Mouse (Mus musculus): ENCODE measurements around the gene Mvb12b. TPM values are rescaled to one million over a fixed set of nuclear protein-coding genes. Genes with fewer than 3 reads are reported as not detected.
"Not testable (repeated sequence)": the region's sequence is repeated elsewhere in the genome, so short reads cannot be mapped to it uniquely, and the experiment has no call there.

Gene Mvb12b
- polyA plus RNA-seq, 1 experiment, result 79.3 TPM

GRCm38 (mm10) chr2:33914334-33914733, 26.6 kb upstream of the Mvb12b start:
- Histone ChIP-seq H3K4me1 (replicated peaks; ENCODE audit: control insufficient read depth, insufficient read depth, low read length) (peaks cover 14% of the 10 kb centered on the region), H3K36me3 (ENCODE audit: control insufficient read depth, insufficient read depth, low read length) (no peaks in the 10 kb centered on the region), H3K27me3 (ENCODE audit: control insufficient read depth, insufficient read depth, low read length) (no peaks in the 10 kb centered on the region; the same call in 1 of the 2 replicates), H3K4me3 (ENCODE audit: control insufficient read depth, insufficient read depth, low read length) (no peak overlapping the region), H3K27ac (ENCODE audit: control insufficient read depth, insufficient read depth, low read length) (no peak overlapping the region; the same call in 1 of the 2 replicates)
- WGBS, result 49% methylated on average over 3 of the region's 3 CpGs
- DNase-seq, result no peak
- TF ChIP-seq CTCF (IDR thresholded peaks at IDR 0.05; ENCODE audit: borderline replicate concordance, control insufficient read depth, extremely low read depth, insufficient read depth, low read length, poor library complexity) (no peak), POLR2A (IDR thresholded peaks at IDR 0.05; ENCODE audit: control insufficient read depth, extremely low read depth, insufficient read depth, low read length, poor library complexity) (no peak)

DNA sequence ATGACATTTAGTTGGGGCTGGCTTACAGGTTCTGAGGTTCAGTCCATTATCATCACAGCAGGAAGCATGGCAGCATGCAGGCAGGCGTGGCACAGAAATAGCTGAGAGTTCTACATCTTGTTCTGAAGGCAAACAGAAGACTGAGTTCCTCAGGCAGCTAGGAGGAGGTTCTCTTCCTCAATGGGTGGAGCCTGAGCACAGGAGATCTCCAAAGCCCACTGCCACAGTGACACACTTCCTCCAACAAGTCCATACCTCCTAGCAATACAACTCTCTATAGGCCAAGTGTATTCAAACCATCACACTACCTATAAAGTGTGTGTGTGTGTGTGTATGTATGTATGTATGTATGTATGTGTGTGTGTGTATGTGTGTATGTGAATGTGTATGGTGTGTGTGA, 25.9 kb upstream of the Mvb12b start:
- H3K27ac ChIP-seq (ENCODE audit: control insufficient read depth, insufficient read depth, low read length); H3K36me3 ChIP-seq (ENCODE audit: control insufficient read depth, insufficient read depth, low read length); DNase-seq; H3K4me3 ChIP-seq (ENCODE audit: control insufficient read depth, insufficient read depth, low read length); H3K27me3 ChIP-seq (ENCODE audit: control insufficient read depth, insufficient read depth, low read length): not testable (repeated sequence)
- H3K4me1 ChIP-seq (replicated peaks; ENCODE audit: control insufficient read depth, insufficient read depth, low read length), result peaks cover 16% of the 10 kb centered on the region
- WGBS, result 62% methylated on average over 1 of the region's 1 CpGs

- 73% methylated on average over 3 of the region's 3 CpGs for WGBS
- peaks cover 21% of the 10 kb centered on the region for H3K4me1 ChIP-seq (replicated peaks; ENCODE audit: control insufficient read depth, insufficient read depth, low read length)
- TF ChIP-seq POLR2A (IDR thresholded peaks at IDR 0.05; ENCODE audit: control insufficient read depth, extremely low read depth, insufficient read depth, low read length, poor library complexity) (no peak), CTCF (IDR thresholded peaks at IDR 0.05; ENCODE audit: borderline replicate concordance, control insufficient read depth, extremely low read depth, insufficient read depth, low read length, poor library complexity) (no peak)
- H3K4me3 ChIP-seq (ENCODE audit: control insufficient read depth, insufficient read depth, low read length), result no peak overlapping the region
- no peaks in the 10 kb centered on the region; the same call in 1 of the 2 replicates for H3K27me3 ChIP-seq (ENCODE audit: control insufficient read depth, insufficient read depth, low read length)
- no peak overlapping the region for H3K27ac ChIP-seq (ENCODE audit: control insufficient read depth, insufficient read depth, low read length)
- no peaks in the 10 kb centered on the region for H3K36me3 ChIP-seq (ENCODE audit: control insufficient read depth, insufficient read depth, low read length)
- no peak for DNase-seq
Measured at GRCm38 (mm10) chr2:33912741-33913140, 25.0 kb upstream of the Mvb12b start.

- DNase-seq, result peak; percentile 79
- no peak overlapping the region for H3K4me3 ChIP-seq (ENCODE audit: control insufficient read depth, insufficient read depth, low read length)
- peak overlapping the region; percentile 94 for H3K27ac ChIP-seq (ENCODE audit: control insufficient read depth, insufficient read depth, low read length)
- H3K27me3 ChIP-seq (ENCODE audit: control insufficient read depth, insufficient read depth, low read length), result no peaks in the 10 kb centered on the region; the same call in 1 of the 2 replicates
- WGBS, result 3% methylated on average over 8 of the region's 8 CpGs
- TF ChIP-seq POLR2A (IDR thresholded peaks at IDR 0.05; ENCODE audit: control insufficient read depth, extremely low read depth, insufficient read depth, low read length, poor library complexity) (no peak), CTCF (IDR thresholded peaks at IDR 0.05; ENCODE audit: borderline replicate concordance, control insufficient read depth, extremely low read depth, insufficient read depth, low read length, poor library complexity) (no peak)
- H3K36me3 ChIP-seq (ENCODE audit: control insufficient read depth, insufficient read depth, low read length), result no peaks in the 10 kb centered on the region
- peaks cover 19% of the 10 kb centered on the region for H3K4me1 ChIP-seq (replicated peaks; ENCODE audit: control insufficient read depth, insufficient read depth, low read length)
Measured at GRCm38 (mm10) chr2:33908374-33908773, 20.6 kb upstream of the Mvb12b start.

DNA sequence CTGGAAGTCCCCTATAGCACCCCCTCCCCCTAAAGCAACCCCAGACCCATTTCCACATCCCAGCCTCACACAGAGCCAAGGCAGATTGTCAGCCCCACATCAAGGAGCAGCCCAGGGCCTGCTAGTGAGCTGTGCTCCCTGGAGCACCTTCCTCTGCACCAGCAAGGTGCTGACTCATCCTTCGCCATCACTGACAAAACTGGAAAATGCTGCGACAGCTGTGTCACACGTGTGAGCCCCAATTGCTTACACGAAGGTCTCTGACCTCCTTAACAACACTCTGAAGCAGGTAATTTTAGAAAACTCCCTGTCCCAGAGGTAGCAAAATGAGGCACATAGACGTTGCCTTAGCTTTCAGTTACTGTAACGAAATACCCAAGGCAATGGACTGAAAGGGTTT, 19.4 kb upstream of the Mvb12b start:
- 65% methylated on average over 6 of the region's 6 CpGs for WGBS
- no peak for TF ChIP-seq CTCF (IDR thresholded peaks at IDR 0.05; ENCODE audit: borderline replicate concordance, control insufficient read depth, extremely low read depth, insufficient read depth, low read length, poor library complexity)
- no peak for TF ChIP-seq POLR2A (IDR thresholded peaks at IDR 0.05; ENCODE audit: control insufficient read depth, extremely low read depth, insufficient read depth, low read length, poor library complexity)
- Histone ChIP-seq H3K4me3 (ENCODE audit: control insufficient read depth, insufficient read depth, low read length) (no peak overlapping the region), H3K27me3 (ENCODE audit: control insufficient read depth, insufficient read depth, low read length) (no peaks in the 10 kb centered on the region; the same call in 1 of the 2 replicates), H3K4me1 (replicated peaks; ENCODE audit: control insufficient read depth, insufficient read depth, low read length) (peaks cover 15% of the 10 kb centered on the region), H3K36me3 (ENCODE audit: control insufficient read depth, insufficient read depth, low read length) (no peaks in the 10 kb centered on the region), H3K27ac (ENCODE audit: control insufficient read depth, insufficient read depth, low read length) (no peak overlapping the region)
- peak; percentile 44 for DNase-seq

DNA sequence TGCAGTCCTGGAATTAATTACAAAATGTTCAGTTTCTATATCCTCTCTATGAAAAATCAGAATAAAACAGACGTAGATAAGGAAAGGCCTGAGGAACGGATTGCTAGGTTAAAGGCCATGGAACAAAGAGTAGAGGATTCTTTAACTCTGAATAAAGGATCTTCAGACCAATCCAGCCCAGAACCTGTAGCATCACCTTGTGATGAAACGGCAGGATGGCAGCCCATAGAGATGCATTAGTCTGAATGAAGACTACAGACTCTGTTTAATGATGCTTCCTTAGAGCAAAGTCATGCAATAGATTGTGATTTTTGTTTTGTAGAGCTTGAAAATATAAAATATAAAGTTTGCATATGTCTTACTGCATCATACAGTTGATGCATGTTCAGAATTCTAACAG, 8.1 kb upstream of the Mvb12b start:
- WGBS, result 96% methylated on average over 3 of the region's 3 CpGs
- no peak for TF ChIP-seq POLR2A (IDR thresholded peaks at IDR 0.05; ENCODE audit: control insufficient read depth, extremely low read depth, insufficient read depth, low read length, poor library complexity)
- no peak for TF ChIP-seq CTCF (IDR thresholded peaks at IDR 0.05; ENCODE audit: borderline replicate concordance, control insufficient read depth, extremely low read depth, insufficient read depth, low read length, poor library complexity)
- Histone ChIP-seq H3K27me3 (ENCODE audit: control insufficient read depth, insufficient read depth, low read length) (no peaks in the 10 kb centered on the region), H3K36me3 (ENCODE audit: control insufficient read depth, insufficient read depth, low read length) (no peaks in the 10 kb centered on the region), H3K4me1 (replicated peaks; ENCODE audit: control insufficient read depth, insufficient read depth, low read length) (0 out of 2 replicates have a peak, but pooled peaks cover 2% of the 10 kb centered on the region), H3K27ac (ENCODE audit: control insufficient read depth, insufficient read depth, low read length) (no peak overlapping the region), H3K4me3 (ENCODE audit: control insufficient read depth, insufficient read depth, low read length) (no peak overlapping the region)
- no peak for DNase-seq

DNA sequence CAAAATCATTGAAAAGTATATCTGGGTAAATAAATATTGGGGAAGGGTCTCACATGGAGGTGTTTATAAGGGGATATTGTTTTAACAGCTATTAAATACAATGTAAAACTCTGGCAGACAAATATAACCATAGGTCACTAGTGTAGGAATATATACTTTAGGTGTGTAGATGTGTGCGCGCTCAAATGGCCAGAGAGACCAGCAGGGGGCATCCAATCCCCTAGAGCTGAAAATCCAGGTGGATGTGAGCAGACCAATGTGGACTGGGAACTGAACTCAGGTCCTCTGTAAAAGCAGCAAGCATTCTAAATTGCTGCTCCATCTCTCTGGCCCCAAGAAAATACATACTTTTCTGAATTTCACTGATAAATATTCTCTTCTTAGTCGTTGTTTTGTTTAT, 5.4 kb upstream of the Mvb12b start:
- Histone ChIP-seq H3K27me3 (ENCODE audit: control insufficient read depth, insufficient read depth, low read length) (no peaks in the 10 kb centered on the region), H3K4me3 (ENCODE audit: control insufficient read depth, insufficient read depth, low read length) (no peak overlapping the region), H3K4me1 (replicated peaks; ENCODE audit: control insufficient read depth, insufficient read depth, low read length) (no peaks in the 10 kb centered on the region), H3K27ac (ENCODE audit: control insufficient read depth, insufficient read depth, low read length) (no peak overlapping the region), H3K36me3 (ENCODE audit: control insufficient read depth, insufficient read depth, low read length) (no peaks in the 10 kb centered on the region)
- TF ChIP-seq CTCF (IDR thresholded peaks at IDR 0.05; ENCODE audit: borderline replicate concordance, control insufficient read depth, extremely low read depth, insufficient read depth, low read length, poor library complexity), result no peak
- no peak for TF ChIP-seq POLR2A (IDR thresholded peaks at IDR 0.05; ENCODE audit: control insufficient read depth, extremely low read depth, insufficient read depth, low read length, poor library complexity)
- no peak for DNase-seq
- 91% methylated on average over 3 of the region's 3 CpGs for WGBS
